Mouse (Mus musculus): ENCODE measurements around the gene Sgms1. TPM values are rescaled to one million over a fixed set of nuclear protein-coding genes. Genes with fewer than 3 reads are reported as not detected.

Sgms1 gene
- polyA plus RNA-seq, 1 experiment from 2014 or later: 28.8 TPM

- ATAC-seq (ENCODE audit: insufficient number of reproducible peaks, insufficient read depth, low FRiP score, low TSS enrichment, low read depth): no peak
- H3K9ac ChIP-seq: no peak overlapping the region
- no peak overlapping the region for H3K4me2 ChIP-seq
- H3K27ac ChIP-seq: no peak overlapping the region
- peaks cover 12% of the 10 kb centered on the region for H3K36me3 ChIP-seq
- 94% methylated on average over 8 of the region's 8 CpGs for WGBS
- no peaks in the 10 kb centered on the region for H3K9me3 ChIP-seq
- peaks cover 9% of the 10 kb centered on the region; the same call in 1 of the 2 replicates for H3K4me1 ChIP-seq
- H3K4me3 ChIP-seq: no peak overlapping the region
- H3K27me3 ChIP-seq: no peaks in the 10 kb centered on the region
These were observed 260.2 kb downstream of the Sgms1 start for GRCm38 (mm10) chr19:32129281-32129680.

GRCm38 (mm10) chr19:32127180-32127850, 262.2 kb downstream of the Sgms1 start:
- H3K27ac ChIP-seq: no peak overlapping the region
- no peak overlapping the region for H3K9ac ChIP-seq
- no peaks in the 10 kb centered on the region for H3K27me3 ChIP-seq
- no peak overlapping the region for H3K4me2 ChIP-seq
- H3K9me3 ChIP-seq: no peaks in the 10 kb centered on the region
- no peak overlapping the region for H3K4me3 ChIP-seq
- peaks cover 9% of the 10 kb centered on the region; the same call in 1 of the 2 replicates for H3K4me1 ChIP-seq
- WGBS: 75% methylated on average over 10 of the region's 10 CpGs
- ATAC-seq (ENCODE audit: insufficient number of reproducible peaks, insufficient read depth, low FRiP score, low TSS enrichment, low read depth): no peak
- H3K36me3 ChIP-seq: peaks cover 18% of the 10 kb centered on the region

- peaks cover 13% of the 10 kb centered on the region for H3K36me3 ChIP-seq
- H3K9me3 ChIP-seq: no peaks in the 10 kb centered on the region
- no peak for ATAC-seq (ENCODE audit: insufficient number of reproducible peaks, insufficient read depth, low FRiP score, low TSS enrichment, low read depth)
- H3K4me2 ChIP-seq: no peak overlapping the region
- H3K9ac ChIP-seq: no peak overlapping the region
- no peaks in the 10 kb centered on the region for H3K4me1 ChIP-seq
- 91% methylated on average over 9 of the region's 9 CpGs for WGBS
- no peak overlapping the region for H3K4me3 ChIP-seq
- H3K27me3 ChIP-seq: no peaks in the 10 kb centered on the region
- H3K27ac ChIP-seq: no peak overlapping the region
These were observed 265.4 kb downstream of the Sgms1 start for GRCm38 (mm10) chr19:32124155-32124554.

GRCm38 (mm10) chr19:32123196-32123595, 266.3 kb downstream of the Sgms1 start:
- no peaks in the 10 kb centered on the region for H3K9me3 ChIP-seq
- H3K27me3 ChIP-seq: no peaks in the 10 kb centered on the region
- no peak overlapping the region for H3K4me3 ChIP-seq
- 94% methylated on average over 5 of the region's 5 CpGs for WGBS
- ATAC-seq (ENCODE audit: insufficient number of reproducible peaks, insufficient read depth, low FRiP score, low TSS enrichment, low read depth): no peak
- no peak overlapping the region for H3K4me2 ChIP-seq
- no peak overlapping the region for H3K27ac ChIP-seq
- H3K36me3 ChIP-seq: peaks cover 10% of the 10 kb centered on the region
- no peaks in the 10 kb centered on the region for H3K4me1 ChIP-seq
- no peak overlapping the region for H3K9ac ChIP-seq

- H3K36me3 ChIP-seq: peaks cover 7% of the 10 kb centered on the region
- no peak overlapping the region for H3K4me2 ChIP-seq
- H3K9ac ChIP-seq: no peak overlapping the region
- H3K27ac ChIP-seq: no peak overlapping the region
- H3K9me3 ChIP-seq: no peaks in the 10 kb centered on the region
- 86% methylated on average over 1 of the region's 1 CpGs for WGBS
- no peak overlapping the region for H3K4me3 ChIP-seq
- H3K4me1 ChIP-seq: no peaks in the 10 kb centered on the region
- ATAC-seq (ENCODE audit: insufficient number of reproducible peaks, insufficient read depth, low FRiP score, low TSS enrichment, low read depth): no peak
- H3K27me3 ChIP-seq: no peaks in the 10 kb centered on the region
These were observed 268.7 kb downstream of the Sgms1 start for GRCm38 (mm10) chr19:32120798-32121197.

GRCm38 (mm10) chr19:32119666-32120065, 269.8 kb downstream of the Sgms1 start:
- no peaks in the 10 kb centered on the region for H3K4me1 ChIP-seq
- no peak overlapping the region for H3K4me2 ChIP-seq
- H3K27ac ChIP-seq: no peak overlapping the region
- no peak for ATAC-seq (ENCODE audit: insufficient number of reproducible peaks, insufficient read depth, low FRiP score, low TSS enrichment, low read depth)
- WGBS: 88% methylated on average over 2 of the region's 2 CpGs
- no peaks in the 10 kb centered on the region for H3K27me3 ChIP-seq
- no peak overlapping the region for H3K9ac ChIP-seq
- peaks cover 7% of the 10 kb centered on the region for H3K36me3 ChIP-seq
- H3K4me3 ChIP-seq: no peak overlapping the region
- H3K9me3 ChIP-seq: no peaks in the 10 kb centered on the region

GRCm38 (mm10) chr19:32118496-32118895, 271.0 kb downstream of the Sgms1 start:
- Histone ChIP-seq H3K27me3 (no peaks in the 10 kb centered on the region), H3K4me1 (no peaks in the 10 kb centered on the region), H3K27ac (no peak overlapping the region), H3K4me2 (no peak overlapping the region), H3K9ac (no peak overlapping the region), H3K36me3 (no peaks in the 10 kb centered on the region), H3K9me3 (no peaks in the 10 kb centered on the region), H3K4me3 (no peak overlapping the region)
- 79% methylated on average over 3 of the region's 3 CpGs for WGBS
- ATAC-seq (ENCODE audit: insufficient number of reproducible peaks, insufficient read depth, low FRiP score, low TSS enrichment, low read depth): no peak

- H3K27me3 ChIP-seq: no peaks in the 10 kb centered on the region
- no peak for ATAC-seq (ENCODE audit: insufficient number of reproducible peaks, insufficient read depth, low FRiP score, low TSS enrichment, low read depth)
- 82% methylated on average over 6 of the region's 6 CpGs for WGBS
- no peak overlapping the region for H3K27ac ChIP-seq
- H3K9ac ChIP-seq: no peak overlapping the region
- no peaks in the 10 kb centered on the region for H3K9me3 ChIP-seq
- no peak overlapping the region for H3K4me2 ChIP-seq
- no peak overlapping the region for H3K4me3 ChIP-seq
- 0 out of 2 replicates have a peak, but pooled peaks cover 1% of the 10 kb centered on the region for H3K4me1 ChIP-seq
- H3K36me3 ChIP-seq: no peaks in the 10 kb centered on the region
These were observed 272.0 kb downstream of the Sgms1 start for GRCm38 (mm10) chr19:32117484-32118018.

- ATAC-seq (ENCODE audit: insufficient number of reproducible peaks, insufficient read depth, low FRiP score, low TSS enrichment, low read depth): no peak
- Histone ChIP-seq H3K4me2 (no peak overlapping the region), H3K9ac (no peak overlapping the region), H3K27ac (no peak overlapping the region), H3K36me3 (no peaks in the 10 kb centered on the region), H3K9me3 (no peaks in the 10 kb centered on the region), H3K4me1 (peaks cover 10% of the 10 kb centered on the region), H3K4me3 (no peak overlapping the region), H3K27me3 (no peaks in the 10 kb centered on the region)
- WGBS: 76% methylated on average over 8 of the region's 8 CpGs
These were observed 277.4 kb downstream of the Sgms1 start for GRCm38 (mm10) chr19:32111866-32112790.

GRCm38 (mm10) chr19:32107771-32108306, 281.7 kb downstream of the Sgms1 start, which contains the start of gene Asah2:
TSS of gene Asah2 (minus strand) at chr19:32108211.
- no peaks in the 10 kb centered on the region for H3K27me3 ChIP-seq

GRCm38 (mm10) chr19:32106750-32107149, 282.8 kb downstream of the Sgms1 start:
- Histone ChIP-seq H3K9ac (peak overlapping the region; percentile 95; the same call in 1 of the 2 replicates), H3K4me2 (peak overlapping the region; percentile 59), H3K4me3 (peak overlapping the region; percentile 68), H3K9me3 (no peaks in the 10 kb centered on the region), H3K36me3 (no peaks in the 10 kb centered on the region), H3K27me3 (no peaks in the 10 kb centered on the region), H3K27ac (no peak overlapping the region), H3K4me1 (peaks cover 22% of the 10 kb centered on the region)
- 81% methylated on average over 2 of the region's 2 CpGs for WGBS
- ATAC-seq (ENCODE audit: insufficient number of reproducible peaks, insufficient read depth, low FRiP score, low TSS enrichment, low read depth): no peak

More at GRCm38 (mm10) chr19:32107771-32108306, 281.7 kb downstream of the Sgms1 start, which contains the start of gene Asah2:
- under 1% methylated on average over 24 of the region's 28 CpGs for WGBS
- peak within 1 kb of the TSS; percentile 59 for H3K4me2 ChIP-seq
- H3K9ac ChIP-seq: peak within 1 kb of the TSS; percentile 95
- peak; percentile 97 for ATAC-seq (ENCODE audit: insufficient number of reproducible peaks, insufficient read depth, low FRiP score, low TSS enrichment, low read depth)
- peaks cover 19% of the 10 kb centered on the region for H3K4me1 ChIP-seq
- H3K36me3 ChIP-seq: no peaks in the 10 kb centered on the region
- peak within 1 kb of the TSS; percentile 68 for H3K4me3 ChIP-seq
- no peaks in the 10 kb centered on the region for H3K9me3 ChIP-seq
- peak within 1 kb of the TSS; percentile 96 for H3K27ac ChIP-seq

Measured in embryonic facial prominence, embryonic 13.5 days (tissue).